26 mouse cellular contexts compared by ENCODE assay signal in the genomic region with DNA sequence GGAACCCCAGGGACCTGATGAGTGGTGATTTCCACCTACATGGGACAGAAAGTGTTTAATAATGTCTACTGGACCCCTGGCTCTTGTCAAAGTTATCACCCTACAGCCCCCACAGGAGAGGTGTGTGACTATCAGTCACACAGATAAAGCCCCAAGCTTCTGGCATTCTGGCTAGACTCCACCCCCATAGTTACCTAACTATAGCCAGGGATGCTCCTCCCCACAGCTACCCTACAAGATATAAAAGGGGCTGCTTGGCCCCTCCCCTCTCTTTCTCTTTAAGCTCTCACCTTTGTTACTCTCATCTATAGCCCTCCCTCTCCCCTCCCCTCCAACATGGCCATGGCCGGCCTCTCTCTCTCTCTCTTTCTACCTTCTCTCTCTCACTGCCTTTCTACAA. TPM values are rescaled to one million over a fixed set of nuclear protein-coding genes. Genes with fewer than 3 reads are reported as not detected.
DNase-seq lines count a peak whose midpoint lies in the region; ATAC-seq and TF ChIP-seq lines count a peak whose summit lies in the region.
"Had no signal": no experiment of that assay in that cellular context is flagged by ENCODE, and none has a peak within 500 bp of the region (broad histone marks: within the 10 kb centered on the region; RNA-seq: fewer than 3 reads in every experiment).

No protein-coding gene starts in this region.

- peak; percentile 29; the same call in 1 of the 2 replicates for ATAC-seq in hindbrain, embryonic 12.5 days (ENCODE audit: low FRiP score)
- no peak for ATAC-seq in hindbrain, postnatal 0 days
- ATAC-seq in liver, embryonic 12.5 days: peak; percentile 57; the same call in 1 of the 2 replicates
- no peak for ATAC-seq in liver, postnatal 0 days
- ATAC-seq: activated CD4-positive, CD25-positive, alpha-beta regulatory T cell, adult 4 months; Patski had no signal

- H3K4me2 ChIP-seq in hindbrain, embryonic 12.5 days (replicated peaks): no peak overlapping the region
- H3K4me2 ChIP-seq in hindbrain, postnatal 0 days (ENCODE audit: low read depth, low read length): no peak overlapping the region
- no peak overlapping the region for H3K4me2 ChIP-seq in liver, embryonic 12.5 days
- H3K4me2 ChIP-seq in liver, postnatal 0 days (ENCODE audit: low read depth, low read length): no peak overlapping the region
- H3K4me2 ChIP-seq: embryonic facial prominence, embryonic 15.5 days; heart, embryonic 13.5 days; limb, embryonic 12.5 days; lung, embryonic 15.5 days had no signal

- WGBS in cerebellum, adult 2 months: 33% methylated on average over 1 of the region's 1 CpGs
- WGBS in hindbrain, embryonic 12.5 days: 36% methylated on average over 1 of the region's 1 CpGs
- 22% methylated on average over 1 of the region's 1 CpGs for WGBS in hindbrain, postnatal 0 days
- 50% methylated on average over 1 of the region's 1 CpGs for WGBS in liver, embryonic 12.5 days (ENCODE audit: insufficient replicate concordance)
- WGBS in liver, postnatal 0 days (ENCODE audit: insufficient replicate concordance): 75% methylated on average over 1 of the region's 1 CpGs

- H3K4me1 ChIP-seq in cerebellum, adult 2 months (ENCODE audit: control insufficient read depth, insufficient read depth, low read length): peaks cover 22% of the 10 kb centered on the region; the same call in 1 of the 2 replicates
- 0 out of 2 replicates have a peak, but pooled peaks cover 3% of the 10 kb centered on the region for H3K4me1 ChIP-seq in hindbrain, embryonic 12.5 days
- no peaks in the 10 kb centered on the region for H3K4me1 ChIP-seq in hindbrain, postnatal 0 days (ENCODE audit: insufficient read depth, low read length)
- H3K4me1 ChIP-seq in liver, embryonic 12.5 days: 0 out of 2 replicates have a peak, but pooled peaks cover 7% of the 10 kb centered on the region
- H3K4me1 ChIP-seq in liver, postnatal 0 days (ENCODE audit: insufficient read depth): peaks cover 4% of the 10 kb centered on the region; the same call in 1 of the 2 replicates
- H3K4me1 ChIP-seq: embryonic facial prominence, embryonic 15.5 days; limb, embryonic 12.5 days; lung, embryonic 15.5 days had no signal

- no peak overlapping the region for H3K4me3 ChIP-seq in cerebellum, adult 2 months (replicated peaks; ENCODE audit: insufficient read depth, low read depth, low read length)
- H3K4me3 ChIP-seq in hindbrain, embryonic 12.5 days: no peak overlapping the region
- H3K4me3 ChIP-seq in hindbrain, postnatal 0 days (ENCODE audit: low read length): no peak overlapping the region
- H3K4me3 ChIP-seq in liver, embryonic 12.5 days: no peak overlapping the region
- H3K4me3 ChIP-seq in liver, postnatal 0 days (ENCODE audit: low read depth, low read length): no peak overlapping the region
- H3K4me3 ChIP-seq: embryonic facial prominence, embryonic 15.5 days; heart, embryonic 13.5 days; limb, embryonic 12.5 days; lung, embryonic 15.5 days; megakaryocyte, embryonic 14.5 days had no signal

- no peaks in the 10 kb centered on the region for H3K27me3 ChIP-seq in cerebellum, adult 2 months (ENCODE audit: control insufficient read depth, insufficient read depth, low read length)
- no peaks in the 10 kb centered on the region for H3K27me3 ChIP-seq in hindbrain, embryonic 12.5 days
- no peaks in the 10 kb centered on the region for H3K27me3 ChIP-seq in hindbrain, postnatal 0 days (ENCODE audit: insufficient read depth, low read length)
- H3K27me3 ChIP-seq in liver, embryonic 12.5 days (replicated peaks): no peaks in the 10 kb centered on the region
- no peaks in the 10 kb centered on the region for H3K27me3 ChIP-seq in liver, postnatal 0 days (ENCODE audit: insufficient read depth, low read length)
- H3K27me3 ChIP-seq: embryonic facial prominence, embryonic 15.5 days; heart, embryonic 13.5 days; limb, embryonic 12.5 days; lung, embryonic 15.5 days; megakaryocyte, embryonic 14.5 days; Patski had no signal

- TF ChIP-seq CTCF in cerebellum, adult 2 months (IDR thresholded peaks at IDR 0.05; ENCODE audit: borderline replicate concordance, insufficient read depth, low read depth, low read length): no peak
- no peak for TF ChIP-seq CTCF in hindbrain, postnatal 0 days (IDR thresholded peaks at IDR 0.05; ENCODE audit: low read depth)
- TF ChIP-seq CTCF in liver, postnatal 0 days (IDR thresholded peaks at IDR 0.05; ENCODE audit: low read depth): no peak

- no peak for TF ChIP-seq EP300 in liver, postnatal 0 days (IDR thresholded peaks at IDR 0.05; ENCODE audit: low read depth)

- TF ChIP-seq POLR2A in cerebellum, adult 2 months (IDR thresholded peaks at IDR 0.05; ENCODE audit: borderline replicate concordance, insufficient read depth, low read length): no peak

- no peak overlapping the region for H3K9ac ChIP-seq in hindbrain, embryonic 12.5 days
- H3K9ac ChIP-seq in hindbrain, postnatal 0 days (replicated peaks; ENCODE audit: low read length): no peak overlapping the region
- no peak overlapping the region for H3K9ac ChIP-seq in liver, embryonic 12.5 days
- H3K9ac ChIP-seq in liver, postnatal 0 days (replicated peaks): no peak overlapping the region
- H3K9ac ChIP-seq: embryonic facial prominence, embryonic 15.5 days; heart, embryonic 13.5 days; limb, embryonic 12.5 days; liver, embryonic 14.5 days; lung, embryonic 15.5 days had no signal

- H3K27ac ChIP-seq in cerebellum, adult 2 months (ENCODE audit: insufficient read depth, low read length): peak overlapping the region; percentile 46; the same call in 1 of the 2 replicates
- H3K27ac ChIP-seq in hindbrain, embryonic 12.5 days: no peak overlapping the region
- no peak overlapping the region for H3K27ac ChIP-seq in hindbrain, postnatal 0 days
- H3K27ac ChIP-seq in liver, embryonic 12.5 days: no peak overlapping the region
- no peak overlapping the region for H3K27ac ChIP-seq in liver, postnatal 0 days (ENCODE audit: low read depth)
- H3K27ac ChIP-seq: embryonic facial prominence, embryonic 15.5 days; heart, embryonic 13.5 days; limb, embryonic 12.5 days; liver, embryonic 14.5 days; lung, embryonic 15.5 days had no signal

- no peak for DNase-seq in cerebellum, adult 2 months
- DNase-seq in cerebellum, adult 18-20 months: no peak
- DNase-seq in hindbrain, postnatal 0 days (ENCODE audit: low spot score): no peak
- DNase-seq in liver, postnatal 0 days: no peak
- peak; percentile 11 for DNase-seq in ES-CJ7 (ENCODE audit: low read depth, low spot score)
- no peak for DNase-seq in ovary, postnatal 10 days (ENCODE audit: low spot score)
- DNase-seq: adrenal gland, adult 8-10 months; cerebellum, adult 9-11 months; gastrocnemius, postnatal 10 days; heart, adult 18-20 months; heart, postnatal 14 days; kidney, postnatal 10 days; lung, postnatal 36 days; thymus, adult 18-20 months; thymus, postnatal 36 days had no signal

- no peaks in the 10 kb centered on the region for H3K36me3 ChIP-seq in hindbrain, embryonic 12.5 days
- H3K36me3 ChIP-seq in hindbrain, postnatal 0 days (ENCODE audit: insufficient read depth, low read length): no peaks in the 10 kb centered on the region
- H3K36me3 ChIP-seq in liver, embryonic 12.5 days: no peaks in the 10 kb centered on the region
- H3K36me3 ChIP-seq in liver, postnatal 0 days (replicated peaks; ENCODE audit: insufficient read depth, low read length): no peaks in the 10 kb centered on the region
- H3K36me3 ChIP-seq: embryonic facial prominence, embryonic 15.5 days; G1E; heart, embryonic 13.5 days; limb, embryonic 12.5 days; lung, embryonic 15.5 days had no signal

- no peaks in the 10 kb centered on the region for H3K9me3 ChIP-seq in hindbrain, embryonic 12.5 days (replicated peaks)
- no peaks in the 10 kb centered on the region for H3K9me3 ChIP-seq in hindbrain, postnatal 0 days (ENCODE audit: low read length)
- no peaks in the 10 kb centered on the region for H3K9me3 ChIP-seq in liver, embryonic 12.5 days (replicated peaks)
- no peaks in the 10 kb centered on the region for H3K9me3 ChIP-seq in liver, postnatal 0 days (ENCODE audit: low read length)
- H3K9me3 ChIP-seq: embryonic facial prominence, embryonic 15.5 days; G1E; heart, embryonic 13.5 days; limb, embryonic 12.5 days; lung, embryonic 15.5 days; megakaryocyte, embryonic 14.5 days had no signal

RNA-seq across cellular contexts. Expression of gene Fgd4, which starts 53.7 kb away (rescaled TPM):
- 12.5 and 14.8 TPM in 2 replicates for polyA plus RNA-seq in cerebellum, adult 2 months (2012; rRNA removed)
- 23.6 and 24.7 TPM in 2 replicates for polyA plus RNA-seq in hindbrain, embryonic 12.5 days (2016; fragmentation: Nextera tagmentation; extraction: Ambion mirVana)
- total RNA-seq in hindbrain, postnatal 0 days (2014; rRNA removed): 24.0 and 27.6 TPM in 2 replicates
- 13.4 and 15.7 TPM in 2 replicates for polyA plus RNA-seq in hindbrain, postnatal 0 days (2015; fragmentation: Nextera tagmentation; extraction: Ambion mirVana)
- polyA plus RNA-seq in liver, embryonic 12.5 days (2016; fragmentation: Nextera tagmentation; extraction: Ambion mirVana): 2.5 and 3.2 TPM in 2 replicates
- polyA plus RNA-seq in liver, postnatal 0 days (2015; fragmentation: Nextera tagmentation; extraction: Ambion mirVana): 1.9 and 2.1 TPM in 2 replicates

Comparison
In these comparisons a context has a peak if more than half of its experiments do, and no peak if none do; other contexts are left out.
1. ATAC-seq: peak in hindbrain, embryonic 12.5 days (single experiment) and liver, embryonic 12.5 days (single experiment); none in hindbrain, postnatal 0 days (single experiment) and liver, postnatal 0 days (single experiment).